Mouse (Mus musculus): ENCODE data around the gene Nr4a1. TPM values are rescaled to one million over a fixed set of nuclear protein-coding genes. Genes with fewer than 3 reads are reported as not detected.

Gene Nr4a1
- total and polyA plus RNA-seq, 3 experiments: 0.04 TPM; not detected in 2

DNA sequence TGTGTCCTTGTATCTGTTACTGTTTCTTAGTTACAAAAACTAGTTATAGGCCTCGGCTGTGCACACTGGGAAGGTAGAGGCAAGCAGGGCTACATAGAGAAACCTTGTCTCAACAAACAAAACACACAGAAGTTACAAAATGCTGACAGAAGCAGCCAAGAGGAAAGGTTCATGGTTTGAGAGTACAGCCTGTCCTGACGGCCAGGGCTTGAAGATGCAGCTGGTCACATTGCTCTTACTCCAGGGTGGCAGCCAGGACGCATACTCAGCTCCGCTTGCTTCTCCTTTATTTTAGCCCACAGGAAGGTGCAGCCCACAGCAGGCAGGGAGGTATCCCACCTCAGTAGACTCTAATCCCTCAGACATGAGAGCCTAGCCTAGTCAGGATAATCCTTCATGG lies 38.0 kb upstream of the Nr4a1 start:
- Histone ChIP-seq H3K4me1 (ENCODE audit: insufficient read depth, low read depth, low read length) (no peaks in the 10 kb centered on the region), H3K9me3 (replicated peaks) (peaks cover 47% of the 10 kb centered on the region), H3K27me3 (ENCODE audit: insufficient read depth, low read length) (no peaks in the 10 kb centered on the region), H3K36me3 (replicated peaks) (no peaks in the 10 kb centered on the region), H3K4me3 (ENCODE audit: low read depth, low read length) (no peak overlapping the region)
- DNase-seq (ENCODE audit: low spot score) (no peak), ATAC-seq (ENCODE audit: extremely low read depth, insufficient number of reproducible peaks, low FRiP score, poor library complexity, severe bottlenecking) (no peak)
- TF ChIP-seq GATA1 (IDR thresholded peaks at IDR 0.05; ENCODE audit: borderline replicate concordance, low read length): no peak
- TF ChIP-seq GATA2 (IDR thresholded peaks at IDR 0.05; ENCODE audit: borderline replicate concordance, low read depth, low read length): no peak

DNA sequence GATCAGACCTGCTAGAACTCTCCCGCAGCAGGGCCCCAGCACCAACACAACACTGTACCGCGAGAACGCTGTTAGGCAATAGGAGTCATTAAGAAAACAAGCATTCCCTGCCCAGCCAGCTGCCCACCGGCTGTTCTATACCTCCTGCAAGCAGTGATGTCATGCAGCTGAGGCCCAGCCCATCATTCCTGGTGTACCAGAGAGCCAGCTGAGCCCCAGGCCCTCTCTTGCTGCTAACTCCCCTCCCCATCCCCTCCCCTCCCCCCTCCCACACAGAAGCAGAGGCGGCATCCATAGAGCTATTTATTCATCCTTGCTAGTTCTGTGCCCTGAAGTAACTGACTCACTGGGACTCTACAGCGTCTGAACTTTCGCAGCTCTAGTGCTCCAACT lies 33.2 kb upstream of the Nr4a1 start:
- peaks cover 63% of the 10 kb centered on the region for H3K9me3 ChIP-seq (replicated peaks)
- no peak for ATAC-seq (ENCODE audit: extremely low read depth, insufficient number of reproducible peaks, low FRiP score, poor library complexity, severe bottlenecking)
- no peaks in the 10 kb centered on the region for H3K36me3 ChIP-seq (replicated peaks)
- no peaks in the 10 kb centered on the region; the same call in 1 of the 2 replicates for H3K27me3 ChIP-seq (ENCODE audit: insufficient read depth, low read length)
- H3K4me1 ChIP-seq (ENCODE audit: insufficient read depth, low read depth, low read length): no peaks in the 10 kb centered on the region
- TF ChIP-seq POLR2AphosphoS5 (IDR thresholded peaks at IDR 0.05; ENCODE audit: insufficient replicate concordance, low read depth, low read length): no peak
- no peak for TF ChIP-seq GATA1 (IDR thresholded peaks at IDR 0.05; ENCODE audit: borderline replicate concordance, low read length)
- TF ChIP-seq GATA2 (IDR thresholded peaks at IDR 0.05; ENCODE audit: borderline replicate concordance, low read depth, low read length): no peak
- TF ChIP-seq CTCF (IDR thresholded peaks at IDR 0.05; ENCODE audit: low read depth, low read length): no peak
- TF ChIP-seq TAL1 (conservative IDR thresholded peaks at IDR 0.05; ENCODE audit: low read depth, low read length): no peak
- no peak for DNase-seq (ENCODE audit: low spot score)
- no peak overlapping the region for H3K4me3 ChIP-seq (ENCODE audit: low read depth, low read length)

DNA sequence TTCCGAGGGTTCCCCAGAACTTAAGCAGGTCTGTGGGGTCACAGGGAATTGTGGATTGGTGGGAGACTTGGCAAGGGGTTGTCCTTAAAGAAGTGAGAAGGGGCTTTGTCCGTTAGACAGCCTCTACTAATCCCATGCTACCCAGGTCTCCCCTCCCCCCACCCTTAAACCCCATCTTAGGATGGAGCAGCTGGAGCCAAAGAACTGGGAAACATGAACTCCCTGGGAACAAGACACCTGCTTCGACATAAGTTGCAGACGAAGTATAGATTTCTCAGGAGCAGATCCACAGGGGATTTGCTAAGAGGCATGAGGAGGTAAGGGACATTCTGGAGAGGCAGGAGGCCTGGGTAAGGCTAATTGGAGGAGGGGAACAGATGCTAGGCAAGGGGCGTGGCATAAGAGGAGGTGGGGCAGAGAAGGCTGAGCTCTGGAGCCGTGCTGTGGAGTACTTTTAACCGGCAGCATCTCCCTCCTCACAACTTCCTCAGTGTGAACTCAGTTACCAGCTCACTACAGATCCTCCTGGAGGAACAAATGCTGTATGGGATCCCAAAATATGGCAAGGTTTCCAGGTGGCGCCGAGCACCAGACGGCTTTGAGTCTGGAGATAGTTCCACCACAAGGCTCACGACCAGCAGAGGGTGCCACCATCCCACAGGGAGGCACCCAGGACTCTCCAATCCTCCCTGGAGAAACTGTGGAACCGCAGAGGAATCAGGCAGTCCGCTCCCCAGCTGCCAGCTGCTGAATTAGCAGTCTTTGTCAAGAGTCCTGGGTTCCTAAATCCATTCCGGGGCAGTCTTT lies 32.6 kb upstream of the Nr4a1 start:
- DNase-seq (ENCODE audit: low spot score): no peak
- Histone ChIP-seq H3K4me3 (ENCODE audit: low read depth, low read length) (no peak overlapping the region; the same call in 1 of the 2 replicates), H3K9me3 (replicated peaks) (peaks cover 63% of the 10 kb centered on the region), H3K27me3 (ENCODE audit: insufficient read depth, low read length) (no peaks in the 10 kb centered on the region; the same call in 1 of the 2 replicates), H3K36me3 (replicated peaks) (no peaks in the 10 kb centered on the region), H3K4me1 (ENCODE audit: insufficient read depth, low read depth, low read length) (no peaks in the 10 kb centered on the region)
- TF ChIP-seq GATA2 (IDR thresholded peaks at IDR 0.05; ENCODE audit: borderline replicate concordance, low read depth, low read length): no peak
- no peak for TF ChIP-seq GATA1 (IDR thresholded peaks at IDR 0.05; ENCODE audit: borderline replicate concordance, low read length)
- TF ChIP-seq POLR2AphosphoS5 (IDR thresholded peaks at IDR 0.05; ENCODE audit: insufficient replicate concordance, low read depth, low read length): no peak
- TF ChIP-seq CTCF (IDR thresholded peaks at IDR 0.05; ENCODE audit: low read depth, low read length): no peak
- no peak for TF ChIP-seq TAL1 (conservative IDR thresholded peaks at IDR 0.05; ENCODE audit: low read depth, low read length)
- no peak for ATAC-seq (ENCODE audit: extremely low read depth, insufficient number of reproducible peaks, low FRiP score, poor library complexity, severe bottlenecking)

DNA sequence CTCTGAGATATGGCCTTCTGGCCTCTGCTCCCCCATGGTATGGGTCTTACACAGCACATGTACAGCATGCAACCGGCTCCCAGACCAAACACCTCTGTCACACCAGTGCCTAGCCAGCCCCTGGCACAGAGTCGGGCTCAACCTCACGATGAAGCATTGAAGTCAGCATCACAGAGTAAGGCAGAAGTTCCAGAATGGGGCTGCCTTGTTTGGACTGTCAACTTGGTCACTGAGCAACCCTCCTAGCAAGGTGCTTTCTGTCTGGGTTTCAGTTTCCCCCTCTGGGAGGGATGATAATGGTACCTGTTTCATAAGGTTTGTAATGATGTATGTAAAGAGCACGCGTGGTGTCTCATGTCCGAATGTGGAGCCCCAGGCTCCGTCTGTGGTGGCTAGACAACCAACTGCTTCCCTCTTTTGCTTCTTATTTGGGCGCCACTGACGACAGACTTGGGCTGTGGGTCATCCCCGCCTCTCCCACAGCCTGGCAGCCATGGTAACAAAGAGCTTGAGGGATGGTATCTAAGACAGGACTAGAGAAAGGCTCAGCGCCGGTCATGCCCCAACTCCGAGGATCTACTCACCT lies 31.1 kb upstream of the Nr4a1 start:
- Histone ChIP-seq H3K9me3 (replicated peaks) (peaks cover 73% of the 10 kb centered on the region), H3K36me3 (replicated peaks) (no peaks in the 10 kb centered on the region), H3K4me3 (ENCODE audit: low read depth, low read length) (no peak overlapping the region), H3K4me1 (ENCODE audit: insufficient read depth, low read depth, low read length) (no peaks in the 10 kb centered on the region), H3K27me3 (ENCODE audit: insufficient read depth, low read length) (no peaks in the 10 kb centered on the region; the same call in 1 of the 2 replicates)
- DNase-seq (ENCODE audit: low spot score) (no peak), ATAC-seq (ENCODE audit: extremely low read depth, insufficient number of reproducible peaks, low FRiP score, poor library complexity, severe bottlenecking) (no peak)
- no peak for TF ChIP-seq GATA1 (IDR thresholded peaks at IDR 0.05; ENCODE audit: borderline replicate concordance, low read length)

DNA sequence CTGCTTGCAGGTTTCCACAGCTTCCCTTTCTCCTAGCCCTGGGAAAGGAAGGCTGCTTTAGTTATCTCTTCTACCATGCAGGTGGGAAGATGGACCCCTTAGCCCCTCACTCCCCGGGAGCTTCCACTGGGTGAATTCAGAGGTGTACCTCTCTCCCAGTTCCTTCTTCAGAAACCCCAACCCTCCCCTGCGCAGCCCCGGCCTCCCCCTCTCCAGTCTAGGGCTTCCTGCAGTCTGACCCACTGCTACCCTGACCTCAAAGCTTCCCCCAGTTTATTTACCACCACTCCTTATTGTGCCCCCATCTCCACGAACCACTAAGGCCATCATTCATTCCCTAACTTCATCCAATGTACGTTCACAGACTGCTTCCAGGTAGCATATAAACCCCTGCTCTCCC lies 30.5 kb upstream of the Nr4a1 start:
- H3K36me3 ChIP-seq (replicated peaks): no peaks in the 10 kb centered on the region
- H3K9me3 ChIP-seq (replicated peaks): peaks cover 75% of the 10 kb centered on the region
- DNase-seq (ENCODE audit: low spot score): no peak
- TF ChIP-seq CTCF (IDR thresholded peaks at IDR 0.05; ENCODE audit: low read depth, low read length) (no peak), POLR2AphosphoS5 (IDR thresholded peaks at IDR 0.05; ENCODE audit: insufficient replicate concordance, low read depth, low read length) (no peak), GATA1 (IDR thresholded peaks at IDR 0.05; ENCODE audit: borderline replicate concordance, low read length) (no peak), GATA2 (IDR thresholded peaks at IDR 0.05; ENCODE audit: borderline replicate concordance, low read depth, low read length) (no peak), TAL1 (conservative IDR thresholded peaks at IDR 0.05; ENCODE audit: low read depth, low read length) (no peak)
- ATAC-seq (ENCODE audit: extremely low read depth, insufficient number of reproducible peaks, low FRiP score, poor library complexity, severe bottlenecking): no peak
- no peak overlapping the region for H3K4me3 ChIP-seq (ENCODE audit: low read depth, low read length)
- H3K27me3 ChIP-seq (ENCODE audit: insufficient read depth, low read length): no peaks in the 10 kb centered on the region; the same call in 1 of the 2 replicates
- H3K4me1 ChIP-seq (ENCODE audit: insufficient read depth, low read depth, low read length): no peaks in the 10 kb centered on the region

DNA sequence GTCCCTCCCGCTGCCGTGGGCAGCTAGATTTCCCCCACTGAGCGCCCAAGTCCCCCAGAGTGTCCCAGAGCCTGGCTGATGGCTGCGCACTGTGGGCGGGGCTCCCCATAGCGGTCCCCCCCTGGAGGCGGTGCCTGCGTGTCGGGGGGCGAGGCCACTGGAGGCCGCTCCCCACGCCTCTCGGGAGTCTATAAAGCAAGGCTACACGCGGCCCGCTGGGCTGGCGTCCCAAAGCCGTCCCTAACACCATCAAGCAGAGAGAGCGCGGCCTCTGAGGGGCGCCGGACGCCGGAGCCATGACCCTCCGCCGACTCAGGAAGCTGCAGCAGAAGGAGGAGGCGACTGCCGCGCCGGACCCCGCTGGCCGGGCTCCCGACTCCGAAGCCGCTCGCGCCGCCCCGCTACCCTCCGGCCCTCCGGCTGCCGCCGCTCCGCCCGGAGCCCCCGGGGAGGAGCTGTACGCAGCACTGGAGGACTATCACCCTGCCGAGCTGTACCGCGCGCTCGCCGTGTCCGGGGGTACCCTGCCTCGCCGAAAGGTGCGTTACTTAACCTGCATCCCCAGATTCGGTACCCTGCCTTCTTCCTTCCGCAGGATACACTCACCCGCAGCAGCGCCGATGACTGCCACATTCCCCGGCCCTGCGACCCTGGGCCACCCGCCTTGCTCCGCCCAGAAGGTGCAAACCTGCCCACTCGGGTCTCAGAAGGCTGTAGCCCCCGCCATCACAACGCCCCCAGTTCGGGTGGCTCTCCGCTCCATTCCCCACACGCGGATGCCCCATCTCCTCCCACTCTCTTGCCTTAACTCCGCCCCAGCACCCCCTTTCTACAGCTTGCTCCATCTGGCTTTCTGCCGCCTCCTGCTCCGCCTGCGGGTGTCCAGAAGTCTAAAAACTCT lies 29.8 kb upstream of the Nr4a1 start, which contains the start of gene Grasp:
Gene Grasp, plus strand, starts transcription at position 183 of the 901 bp plus-strand sequence.
- Histone ChIP-seq H3K9me3 (replicated peaks) (peaks cover 78% of the 10 kb centered on the region), H3K36me3 (replicated peaks) (no peaks in the 10 kb centered on the region), H3K4me1 (ENCODE audit: insufficient read depth, low read depth, low read length) (no peaks in the 10 kb centered on the region), H3K27me3 (ENCODE audit: insufficient read depth, low read length) (no peaks in the 10 kb centered on the region; the same call in 1 of the 2 replicates), H3K4me3 (ENCODE audit: low read depth, low read length) (no peak within 1 kb of the TSS; the same call in 1 of the 2 replicates)
- DNase-seq (ENCODE audit: low spot score): no peak
- ATAC-seq (ENCODE audit: extremely low read depth, insufficient number of reproducible peaks, low FRiP score, poor library complexity, severe bottlenecking): no peak
- no peak for TF ChIP-seq CTCF (IDR thresholded peaks at IDR 0.05; ENCODE audit: low read depth, low read length)
- TF ChIP-seq GATA1 (IDR thresholded peaks at IDR 0.05; ENCODE audit: borderline replicate concordance, low read length): no peak
- no peak for TF ChIP-seq POLR2AphosphoS5 (IDR thresholded peaks at IDR 0.05; ENCODE audit: insufficient replicate concordance, low read depth, low read length)
- TF ChIP-seq GATA2 (IDR thresholded peaks at IDR 0.05; ENCODE audit: borderline replicate concordance, low read depth, low read length): no peak
- no peak for TF ChIP-seq TAL1 (conservative IDR thresholded peaks at IDR 0.05; ENCODE audit: low read depth, low read length)
